Mouse (Mus musculus) CH12.LX (cell line): ENCODE measurements around the gene Cbx6.

Source experiments
- CTCF ChIP-seq, 2 experiments: IDR thresholded peaks in 1 of 2; conservative IDR thresholded peaks in 1 of 2; 2 replicates each; pipeline ENCODE4 v1.5.1; 2011 to 2012; ENCODE audit warnings: low read depth in 2 of 2, low read length in 2 of 2, improper control_type of control experiment in 1 of 2, inconsistent platforms in 1 of 2, mild to moderate bottlenecking in 1 of 2, moderate library complexity in 1 of 2
- MYC ChIP-seq: IDR thresholded peaks from 2 replicates; pipeline ENCODE4 v1.6.1; 2011; ENCODE audit warnings: low read depth, mild to moderate bottlenecking, improper control_type of control experiment, low read length
- POLR2A ChIP-seq: IDR thresholded peaks from 2 replicates; pipeline ENCODE4 v1.6.1; 2011; ENCODE audit warnings: low read depth, mild to moderate bottlenecking, improper control_type of control experiment, low read length
- TBP ChIP-seq: conservative IDR thresholded peaks from 2 replicates; pipeline ENCODE4 v1.6.1; 2011; ENCODE audit warnings: low read depth, low read length, improper control_type of control experiment

DNA sequence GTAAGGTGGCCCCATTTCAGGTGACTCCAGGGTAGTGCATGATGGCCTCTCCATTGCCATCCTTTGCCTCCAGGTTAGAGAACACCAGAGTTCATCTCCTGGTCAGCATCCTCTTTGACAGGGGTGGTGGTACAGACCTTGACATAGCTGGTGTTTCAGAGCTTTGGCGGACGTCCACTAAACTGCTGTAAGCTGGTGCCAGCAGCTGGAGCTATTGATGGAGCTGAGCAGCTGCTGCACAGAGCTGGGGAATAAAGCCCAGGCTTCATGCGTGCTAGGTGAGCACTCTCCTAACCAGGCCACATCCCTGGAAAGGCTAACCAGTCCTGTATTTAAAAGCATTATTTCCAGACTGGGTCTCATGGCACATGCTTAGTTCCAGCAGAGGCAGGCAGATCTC lies 46.0 kb upstream of the Cbx6 start:
- TF ChIP-seq MYC, result no peak
- no peak for TF ChIP-seq TBP
- TF ChIP-seq POLR2A, result no peak
- TF ChIP-seq CTCF (conservative IDR thresholded peaks at IDR 0.05 in 1 of 2, IDR thresholded peaks at IDR 0.05 in 1 of 2; ENCODE audit: low read depth in 2 of 2, low read length in 2 of 2), result no peak
